Mouse (Mus musculus): ENCODE results near the gene Pelo. TPM values are rescaled to one million over a fixed set of nuclear protein-coding genes. Genes with fewer than 3 reads are reported as not detected.

Gene Pelo
- 8.4 and 9.9 TPM in 2 replicates for polyA plus RNA-seq (2015; fragmentation: Nextera tagmentation; extraction: Ambion mirVana)

DNA sequence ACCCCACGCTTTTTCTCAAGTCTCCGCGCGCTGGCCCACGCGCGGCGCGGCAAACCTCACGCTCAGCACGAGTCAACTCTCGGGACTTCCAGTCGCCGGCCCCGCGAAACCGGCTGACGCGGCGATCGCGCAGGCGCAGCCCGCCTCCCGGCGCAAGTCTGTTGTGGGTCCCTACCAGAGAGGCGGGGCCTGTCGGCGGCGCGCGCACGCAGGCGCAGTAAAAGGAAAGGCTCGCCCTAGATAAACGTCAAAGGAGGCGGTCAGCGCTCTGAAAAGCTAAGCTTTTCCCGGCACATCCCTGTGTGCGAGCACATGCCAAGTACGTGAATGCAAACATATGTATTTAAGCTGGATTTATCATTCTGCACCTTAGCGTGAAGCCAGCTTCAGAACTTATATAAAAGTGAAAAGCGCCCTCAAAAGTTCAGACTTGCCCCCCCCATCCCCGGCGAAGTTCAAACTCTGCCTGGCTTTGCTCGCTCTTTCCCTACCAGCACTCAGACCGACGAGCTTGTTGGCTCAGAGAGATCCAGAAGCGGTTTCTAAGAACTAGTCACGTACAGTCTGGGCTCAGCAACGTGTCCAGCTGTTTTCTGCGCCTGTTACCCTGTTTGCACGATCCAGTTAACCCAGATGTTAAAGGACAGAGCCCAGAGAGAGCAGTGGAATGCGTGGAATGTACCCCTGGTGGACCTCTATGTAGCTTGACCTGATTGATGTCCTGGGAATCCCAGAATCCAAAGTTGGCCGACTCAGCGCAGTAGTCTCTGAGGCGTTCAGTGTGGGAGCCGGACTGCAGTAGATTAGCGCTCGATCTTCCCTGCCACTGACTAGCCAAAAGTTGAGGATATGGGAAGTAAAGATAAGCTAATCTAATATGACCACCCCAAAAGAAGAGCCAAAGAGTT, at the start of gene Pelo:
Gene Pelo (minus strand): TSS at position 118 of the 908 bp plus-strand sequence.
- peaks cover 9% of the 10 kb centered on the region for H3K4me1 ChIP-seq (replicated peaks; ENCODE audit: insufficient read depth, low read length)
- TF ChIP-seq CTCF (IDR thresholded peaks at IDR 0.05; ENCODE audit: low read depth): peak; percentile 8; the same call in 1 of the 2 replicates
- no peaks in the 10 kb centered on the region for H3K9me3 ChIP-seq (replicated peaks; ENCODE audit: low read length)
- H3K36me3 ChIP-seq (ENCODE audit: insufficient read depth, low read length): peaks cover 2% of the 10 kb centered on the region; the same call in 1 of the 2 replicates
- H3K4me3 ChIP-seq (replicated peaks; ENCODE audit: low read depth, low read length): peak within 1 kb of the TSS; percentile 59
- DNase-seq (ENCODE audit: low spot score): peak; percentile 96
- H3K27ac ChIP-seq: peak within 1 kb of the TSS; percentile 92
- ATAC-seq (replicated peaks; ENCODE audit: low FRiP score, low read depth): peak; percentile 92
- H3K27me3 ChIP-seq (ENCODE audit: insufficient read depth, low read length): no peaks in the 10 kb centered on the region
- WGBS: under 1% methylated on average over 60 of the region's 60 CpGs
- H3K9ac ChIP-seq (ENCODE audit: low read depth, low read length): peak within 1 kb of the TSS; percentile 76
- peak within 1 kb of the TSS; percentile 98 for H3K4me2 ChIP-seq (ENCODE audit: low read length)

DNA sequence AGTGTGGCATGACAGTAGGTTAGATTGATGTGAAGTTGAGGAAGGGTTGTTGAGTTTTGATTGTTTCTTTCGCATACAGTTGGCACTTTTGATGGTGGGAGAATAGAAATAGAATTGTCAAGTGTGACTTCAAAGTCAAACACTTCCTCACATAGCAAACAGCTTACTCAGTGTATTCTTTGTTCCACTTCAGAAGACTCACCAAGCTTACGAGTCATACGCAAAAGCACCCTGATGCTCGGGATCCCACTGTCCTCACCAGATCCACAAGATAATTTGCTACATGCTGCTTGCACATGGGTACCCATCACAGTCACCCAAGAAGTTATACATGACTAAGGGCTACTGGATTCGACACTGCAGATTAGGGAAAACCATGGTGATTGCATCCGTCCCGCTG, 48.5 kb upstream of the Pelo start:
- TF ChIP-seq CTCF (IDR thresholded peaks at IDR 0.05; ENCODE audit: low read depth): no peak
- ATAC-seq (replicated peaks; ENCODE audit: low FRiP score, low read depth): no peak

DNA sequence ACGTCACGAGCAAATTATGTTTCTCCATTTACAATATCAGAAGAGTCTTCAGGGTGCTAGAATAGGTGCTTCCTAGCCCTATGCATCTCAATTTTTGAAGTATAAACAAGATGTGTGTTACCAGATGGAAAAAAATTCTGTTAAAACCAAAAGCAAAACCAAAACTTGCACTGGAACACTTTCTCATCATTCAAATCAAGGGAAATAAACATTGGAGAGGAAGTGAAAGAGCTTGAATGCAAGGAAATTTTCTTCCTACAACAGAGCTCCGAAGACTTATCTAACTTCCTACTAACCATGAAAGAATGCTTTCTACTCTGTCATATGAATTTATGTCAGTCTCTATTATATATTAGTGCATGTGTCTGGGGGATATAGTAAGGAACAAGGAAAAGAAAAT, 46.8 kb upstream of the Pelo start:
- no peak overlapping the region for H3K27ac ChIP-seq
- H3K9me3 ChIP-seq (replicated peaks; ENCODE audit: low read length): no peaks in the 10 kb centered on the region
- H3K27me3 ChIP-seq (ENCODE audit: insufficient read depth, low read length): no peaks in the 10 kb centered on the region
- ATAC-seq (replicated peaks; ENCODE audit: low FRiP score, low read depth): no peak
- H3K9ac ChIP-seq (ENCODE audit: low read depth, low read length): no peak overlapping the region
- peak; percentile 46 for DNase-seq (ENCODE audit: low spot score)
- no peaks in the 10 kb centered on the region for H3K36me3 ChIP-seq (ENCODE audit: insufficient read depth, low read length)
- no peak overlapping the region for H3K4me3 ChIP-seq (replicated peaks; ENCODE audit: low read depth, low read length)
- 80% methylated on average over 3 of the region's 3 CpGs for WGBS
- TF ChIP-seq CTCF (IDR thresholded peaks at IDR 0.05; ENCODE audit: low read depth): no peak
- no peak overlapping the region for H3K4me2 ChIP-seq (ENCODE audit: low read length)
- H3K4me1 ChIP-seq (replicated peaks; ENCODE audit: insufficient read depth, low read length): no peaks in the 10 kb centered on the region

More for the DNA sequence above, 48.5 kb upstream of the Pelo start:
- H3K36me3 ChIP-seq (ENCODE audit: insufficient read depth, low read length): no peaks in the 10 kb centered on the region
- WGBS: 91% methylated on average over 7 of the region's 7 CpGs
- H3K9ac ChIP-seq (ENCODE audit: low read depth, low read length): no peak overlapping the region
- no peaks in the 10 kb centered on the region for H3K4me1 ChIP-seq (replicated peaks; ENCODE audit: insufficient read depth, low read length)
- no peak overlapping the region for H3K4me2 ChIP-seq (ENCODE audit: low read length)
- H3K27ac ChIP-seq: no peak overlapping the region
- DNase-seq (ENCODE audit: low spot score): no peak
- H3K4me3 ChIP-seq (replicated peaks; ENCODE audit: low read depth, low read length): no peak overlapping the region
- H3K9me3 ChIP-seq (replicated peaks; ENCODE audit: low read length): no peaks in the 10 kb centered on the region
- no peaks in the 10 kb centered on the region for H3K27me3 ChIP-seq (ENCODE audit: insufficient read depth, low read length)

DNA sequence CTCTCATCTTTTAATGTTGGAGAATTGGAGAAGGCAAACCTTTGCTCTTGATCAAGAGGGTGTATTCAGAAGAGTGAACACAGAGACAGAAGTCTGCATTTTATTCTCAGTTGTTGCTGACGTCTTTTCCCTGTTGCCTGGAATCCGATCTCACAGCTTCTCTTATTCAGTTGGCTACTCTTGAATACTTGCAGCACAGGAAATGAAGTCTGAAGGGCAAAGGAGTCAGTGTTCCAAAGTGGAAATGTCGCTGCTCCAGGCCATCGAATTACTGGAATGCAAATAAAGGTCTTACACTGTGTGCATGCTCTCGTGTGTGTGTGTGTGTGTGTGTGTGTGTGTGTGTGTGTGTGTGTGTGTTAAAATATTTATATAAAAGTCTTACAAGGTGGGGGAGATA, 42.4 kb upstream of the Pelo start:
- Histone ChIP-seq H3K27me3 (ENCODE audit: insufficient read depth, low read length) (no peaks in the 10 kb centered on the region), H3K4me1 (replicated peaks; ENCODE audit: insufficient read depth, low read length) (no peaks in the 10 kb centered on the region), H3K4me2 (ENCODE audit: low read length) (no peak overlapping the region), H3K36me3 (ENCODE audit: insufficient read depth, low read length) (no peaks in the 10 kb centered on the region), H3K27ac (peak overlapping the region; percentile 64; the same call in 1 of the 2 replicates), H3K9me3 (replicated peaks; ENCODE audit: low read length) (no peaks in the 10 kb centered on the region), H3K4me3 (replicated peaks; ENCODE audit: low read depth, low read length) (no peak overlapping the region), H3K9ac (ENCODE audit: low read depth, low read length) (no peak overlapping the region)
- DNase-seq (ENCODE audit: low spot score): peak; percentile 80
- TF ChIP-seq CTCF (IDR thresholded peaks at IDR 0.05; ENCODE audit: low read depth): no peak
- WGBS: 3% methylated on average over 5 of the region's 5 CpGs
- peak; percentile 75; the same call in 1 of the 2 replicates for ATAC-seq (replicated peaks; ENCODE audit: low FRiP score, low read depth)

DNA sequence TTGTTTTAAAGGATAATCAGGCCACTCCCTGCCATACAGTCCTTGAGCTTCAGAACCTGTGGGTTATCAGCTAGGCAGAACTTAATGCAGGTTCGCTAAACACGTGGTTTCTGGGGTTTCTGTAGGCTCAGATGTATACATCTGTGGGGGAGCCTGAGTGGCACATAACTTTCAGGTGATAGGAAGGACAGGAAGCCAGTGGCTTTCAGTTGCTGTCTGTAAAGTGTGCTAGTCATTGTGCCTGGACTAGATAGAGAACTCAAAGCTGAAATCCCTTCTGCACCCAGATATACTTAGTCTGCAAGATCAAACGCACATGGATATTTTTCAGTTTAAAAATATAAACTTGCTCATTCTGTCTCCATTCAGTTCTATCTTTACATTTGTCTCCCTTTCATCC, 41.4 kb upstream of the Pelo start:
- H3K9me3 ChIP-seq (replicated peaks; ENCODE audit: low read length): no peaks in the 10 kb centered on the region
- ATAC-seq (replicated peaks; ENCODE audit: low FRiP score, low read depth): no peak
- H3K9ac ChIP-seq (ENCODE audit: low read depth, low read length): no peak overlapping the region
- no peaks in the 10 kb centered on the region for H3K36me3 ChIP-seq (ENCODE audit: insufficient read depth, low read length)
- H3K27me3 ChIP-seq (ENCODE audit: insufficient read depth, low read length): no peaks in the 10 kb centered on the region
- H3K4me1 ChIP-seq (replicated peaks; ENCODE audit: insufficient read depth, low read length): no peaks in the 10 kb centered on the region
- TF ChIP-seq CTCF (IDR thresholded peaks at IDR 0.05; ENCODE audit: low read depth): no peak
- H3K4me3 ChIP-seq (replicated peaks; ENCODE audit: low read depth, low read length): no peak overlapping the region
- DNase-seq (ENCODE audit: low spot score): no peak
- H3K27ac ChIP-seq: no peak overlapping the region
- WGBS: 64% methylated on average over 3 of the region's 3 CpGs
- no peak overlapping the region for H3K4me2 ChIP-seq (ENCODE audit: low read length)

DNA sequence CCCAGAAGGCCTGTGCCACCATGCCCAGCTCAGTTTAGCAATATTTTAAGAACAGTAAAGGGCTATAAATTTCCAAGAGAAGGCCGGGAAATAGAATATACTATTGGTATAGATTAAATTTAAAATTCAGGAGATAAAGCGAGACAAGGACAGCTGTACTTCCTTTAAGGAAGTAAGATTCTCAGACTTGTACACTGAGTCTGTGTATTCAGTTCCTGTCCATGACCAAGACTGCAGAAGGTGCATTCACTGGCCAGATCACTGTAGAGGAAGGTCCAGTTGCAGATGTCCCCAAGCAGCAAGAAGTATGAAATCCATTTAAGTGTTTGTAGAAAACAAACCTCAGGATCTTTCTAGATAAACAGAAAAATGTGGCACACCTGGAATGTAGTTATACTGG, 40.0 kb upstream of the Pelo start:
- no peak for TF ChIP-seq CTCF (IDR thresholded peaks at IDR 0.05; ENCODE audit: low read depth)
- ATAC-seq (replicated peaks; ENCODE audit: low FRiP score, low read depth): no peak
- Histone ChIP-seq H3K27ac (no peak overlapping the region), H3K36me3 (ENCODE audit: insufficient read depth, low read length) (no peaks in the 10 kb centered on the region), H3K4me3 (replicated peaks; ENCODE audit: low read depth, low read length) (no peak overlapping the region), H3K4me1 (replicated peaks; ENCODE audit: insufficient read depth, low read length) (no peaks in the 10 kb centered on the region), H3K4me2 (ENCODE audit: low read length) (no peak overlapping the region), H3K9me3 (replicated peaks; ENCODE audit: low read length) (no peaks in the 10 kb centered on the region), H3K27me3 (ENCODE audit: insufficient read depth, low read length) (no peaks in the 10 kb centered on the region), H3K9ac (ENCODE audit: low read depth, low read length) (no peak overlapping the region)
- no peak for DNase-seq (ENCODE audit: low spot score)
- 66% methylated on average over 2 of the region's 2 CpGs for WGBS

Data from kidney, postnatal 0 days (tissue).